Mouse (Mus musculus) MEL-GATA-1-ER (cell line): ENCODE data around the gene Mindy4b-ps.
A peak's percentile ranks its signal among the peaks of the same experiment; 100 is the strongest.

Experiments
- DNase-seq: peaks from one replicate; pipeline ENCODE4 v3.0.0-alpha.2; 2012; ENCODE audit warnings: low read depth; ENCODE audit errors: extremely low read depth

Gene Mindy4b-ps

DNA sequence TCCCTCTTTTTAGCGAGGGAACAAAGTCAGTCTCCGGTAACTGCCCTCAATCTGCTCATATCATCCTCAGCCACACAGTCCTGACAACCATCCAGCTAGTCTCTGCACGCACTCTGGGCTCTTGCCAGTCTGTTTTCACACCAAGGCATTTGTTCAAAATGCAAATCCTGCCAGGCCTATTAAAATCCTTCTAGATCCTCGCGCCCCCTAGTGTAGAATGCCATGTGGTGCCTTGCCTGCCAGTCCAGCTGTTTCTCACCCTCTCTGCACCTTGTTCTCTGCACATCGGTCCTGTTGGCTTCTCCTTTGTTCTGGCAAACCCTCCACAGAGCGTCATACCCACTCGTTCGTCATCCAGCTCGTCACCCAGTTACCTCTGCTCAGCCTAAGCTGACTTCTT is 36.2 kb downstream of the Mindy4b-ps start:
- DNase-seq: peak; percentile 61

DNA sequence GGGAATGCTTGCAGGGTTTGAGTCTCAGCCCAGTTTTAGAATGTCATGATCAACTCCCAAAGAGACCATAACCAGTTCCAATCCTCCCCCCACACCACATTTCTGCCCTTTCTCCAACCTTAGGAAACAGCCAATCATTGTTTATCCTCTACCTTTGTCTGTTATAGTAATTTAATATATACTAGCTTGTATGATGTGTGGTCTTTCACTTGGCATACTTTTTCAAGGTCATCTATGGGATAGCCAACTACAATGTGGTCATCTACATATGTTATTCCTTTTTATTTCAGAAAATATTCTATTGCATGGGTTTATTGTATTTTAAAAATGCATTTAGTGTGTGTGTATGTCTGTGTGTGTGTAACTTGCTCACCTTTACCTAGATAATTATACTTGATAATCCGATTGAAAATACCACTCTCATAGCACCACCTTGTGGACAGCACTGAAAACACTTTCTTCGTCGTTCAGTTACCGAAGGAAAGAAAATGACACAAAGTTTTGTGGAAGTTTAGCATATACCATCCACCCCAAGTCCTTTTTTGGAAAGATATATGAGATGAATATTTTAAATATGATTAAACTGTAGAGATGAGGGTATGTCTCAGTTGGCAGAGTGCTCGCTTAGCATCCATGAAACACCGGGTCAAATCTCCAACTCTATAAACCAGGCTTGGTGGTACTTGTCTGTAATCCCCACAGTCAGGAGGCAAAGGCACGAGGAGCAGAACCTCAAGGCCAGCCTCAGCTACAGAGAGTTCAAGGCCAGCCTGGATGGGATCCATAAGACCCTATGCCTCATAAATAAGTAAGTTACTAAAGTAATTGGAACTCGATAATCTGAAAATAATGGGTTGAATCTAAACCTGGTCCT is 37.7 kb downstream of the Mindy4b-ps start:
- DNase-seq: no peak

DNA sequence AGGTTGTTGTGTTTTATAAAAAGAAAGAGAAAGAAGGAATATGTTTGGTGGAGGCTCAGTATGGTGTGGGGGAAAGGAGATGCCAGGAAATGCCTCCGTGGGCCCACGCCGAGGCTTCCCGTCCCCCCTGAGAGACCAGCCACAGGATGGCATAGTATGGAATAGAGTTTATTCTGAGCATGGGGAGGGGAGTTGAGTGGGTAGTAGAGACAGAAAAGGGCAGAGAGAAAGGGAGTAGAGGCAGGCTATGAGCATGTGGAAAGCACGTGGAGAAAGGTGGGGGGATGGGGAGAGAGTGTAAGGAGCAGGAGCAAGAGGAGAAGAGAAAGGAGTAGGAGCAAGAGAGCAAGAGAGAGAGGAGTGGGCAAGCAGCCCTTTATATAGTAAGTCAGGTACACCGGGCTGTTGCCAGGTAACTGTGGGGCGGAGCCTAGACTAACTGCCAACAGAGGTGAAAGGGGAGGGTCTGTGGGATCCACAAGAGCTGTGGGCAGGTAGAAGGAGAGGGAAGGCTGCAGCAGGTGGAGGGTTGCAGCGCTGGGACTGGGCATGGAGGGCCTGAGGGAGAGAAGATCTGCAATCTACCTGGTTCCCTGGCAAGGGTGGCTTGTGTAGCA is 38.4 kb downstream of the Mindy4b-ps start:
- DNase-seq: no peak

DNA sequence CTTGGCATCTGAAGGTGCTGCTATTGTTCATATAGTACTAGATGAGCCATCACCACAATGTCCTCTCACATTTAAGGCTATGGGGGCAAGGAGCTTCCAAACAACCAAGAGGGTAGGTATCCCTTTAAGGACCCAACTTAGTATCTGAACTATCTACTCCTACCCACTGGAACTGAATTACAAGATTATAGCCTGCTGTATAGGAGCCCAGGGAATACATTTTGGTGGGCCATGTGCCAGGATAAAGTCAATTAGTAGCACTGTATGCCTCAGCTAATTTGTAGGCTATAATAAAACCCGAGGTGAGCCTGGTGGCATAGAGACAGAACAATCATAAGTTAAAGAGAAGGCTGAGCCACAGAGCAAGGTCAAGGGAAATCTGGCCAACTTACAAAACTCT is 65.7 kb downstream of the Mindy4b-ps start:
- DNase-seq: no peak

DNA sequence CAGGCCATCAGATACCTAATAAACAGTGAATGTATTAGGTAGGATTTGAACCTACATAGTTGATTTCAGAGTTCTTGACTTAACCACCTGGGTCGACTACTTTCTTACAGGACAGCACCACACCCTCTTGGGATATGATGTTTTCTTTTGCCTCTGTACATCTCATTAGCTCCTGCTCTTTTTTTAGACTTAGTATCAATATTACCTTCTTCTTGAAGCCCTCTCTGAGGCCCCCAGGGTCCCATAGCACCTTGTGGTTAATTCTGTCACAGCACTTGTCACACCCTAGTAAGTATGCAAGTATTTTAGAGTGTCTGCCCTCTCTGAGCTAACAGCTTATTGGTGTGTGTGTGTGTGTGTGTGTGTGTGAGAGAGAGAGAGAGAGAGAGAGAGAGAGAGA is 66.3 kb downstream of the Mindy4b-ps start:
- no peak for DNase-seq

DNA sequence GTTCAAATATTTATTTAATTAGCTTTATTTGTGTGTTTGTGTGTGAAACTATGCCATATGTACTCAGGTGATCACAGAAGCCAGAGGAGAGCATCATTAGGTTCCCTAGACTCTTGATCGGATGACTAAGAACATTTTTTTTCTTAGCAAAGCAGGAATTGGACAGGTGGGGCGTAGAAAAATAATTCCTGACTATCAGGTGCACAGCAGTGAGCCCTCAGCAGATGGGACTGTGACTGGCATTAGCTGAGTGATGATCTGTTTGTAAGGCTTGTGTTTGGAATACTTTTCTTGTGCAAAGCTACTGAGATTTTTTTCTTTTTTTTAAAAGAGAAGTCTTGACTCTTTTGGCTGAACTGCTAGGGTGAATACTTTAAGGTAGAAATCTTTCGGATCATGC is 67.8 kb downstream of the Mindy4b-ps start:
- no peak for DNase-seq

DNA sequence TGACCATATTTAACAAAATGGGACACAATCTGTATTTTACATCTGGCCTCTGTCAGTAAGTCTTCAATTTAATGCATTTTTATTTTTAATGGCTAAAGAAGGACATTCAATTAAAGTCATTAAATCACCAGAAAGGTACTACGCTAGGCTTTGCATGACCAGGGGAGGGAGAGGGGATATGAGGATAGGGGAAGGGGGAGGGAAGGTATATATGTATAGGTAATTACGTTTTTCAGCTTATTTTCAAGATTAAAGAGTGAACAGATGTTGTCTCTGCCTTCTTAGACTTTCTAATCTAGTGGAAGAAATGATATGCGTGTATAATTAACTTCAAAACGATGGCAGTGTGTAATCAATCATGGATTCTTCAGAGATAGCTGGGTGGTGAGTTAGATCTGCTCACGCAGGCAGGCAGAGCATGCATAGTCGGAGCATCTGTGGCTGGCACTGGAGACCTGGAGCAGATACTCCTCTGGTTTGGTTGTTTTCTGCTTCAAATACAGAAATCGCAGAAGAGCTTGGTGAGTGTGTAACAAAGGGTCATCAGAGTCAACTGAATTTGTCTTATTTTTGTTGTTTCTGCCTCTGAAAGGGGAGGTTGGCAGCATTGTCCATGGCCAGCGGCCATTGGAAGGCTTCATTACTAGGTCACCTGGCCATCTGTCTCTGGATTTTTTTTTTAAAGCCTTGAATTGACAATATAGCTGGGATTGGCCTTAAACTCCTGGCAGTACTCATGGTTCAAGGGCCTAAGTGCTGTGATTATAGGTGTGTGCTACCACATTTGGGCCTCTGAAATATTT is 70.1 kb downstream of the Mindy4b-ps start:
- no peak for DNase-seq

DNA sequence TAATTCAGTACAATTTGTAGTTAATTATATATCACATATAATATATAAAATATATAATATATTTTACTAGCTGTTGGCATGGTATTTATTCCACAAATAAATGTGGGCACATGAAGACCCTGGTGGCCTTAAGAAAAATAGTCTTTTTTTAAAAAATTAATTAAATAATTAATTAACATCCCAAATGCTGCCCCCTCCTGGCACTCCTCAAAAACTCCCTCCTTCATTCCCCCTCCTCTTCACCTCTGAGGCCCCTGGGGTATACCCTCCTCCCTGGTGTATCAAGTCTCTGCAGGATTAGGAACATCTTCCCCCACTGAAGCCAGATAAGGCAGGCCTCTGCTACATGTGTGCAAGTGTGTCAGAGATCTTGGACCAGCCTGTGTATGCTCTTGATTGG is 73.4 kb downstream of the Mindy4b-ps start:
- DNase-seq: no peak

DNA sequence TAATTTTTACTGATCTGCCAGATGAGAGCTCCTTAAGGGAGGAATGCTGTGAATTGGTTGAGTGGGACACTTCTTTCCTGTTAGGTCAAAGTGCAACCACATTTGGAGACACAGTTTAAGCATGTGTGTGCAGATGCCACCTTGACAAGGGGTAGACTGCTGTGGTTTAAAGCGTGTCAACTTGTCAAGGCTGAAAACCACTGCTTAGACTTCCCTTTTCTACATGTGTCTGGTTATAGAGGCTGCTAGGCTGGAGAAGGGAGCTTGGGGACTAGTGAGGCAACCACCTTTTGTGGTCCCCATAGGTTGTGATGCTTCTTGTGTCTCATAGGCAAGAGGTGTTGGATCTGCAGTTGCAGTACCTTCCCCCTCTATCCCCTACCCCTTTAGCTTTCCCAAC is 74.2 kb downstream of the Mindy4b-ps start:
- DNase-seq: peak; percentile 19

DNA sequence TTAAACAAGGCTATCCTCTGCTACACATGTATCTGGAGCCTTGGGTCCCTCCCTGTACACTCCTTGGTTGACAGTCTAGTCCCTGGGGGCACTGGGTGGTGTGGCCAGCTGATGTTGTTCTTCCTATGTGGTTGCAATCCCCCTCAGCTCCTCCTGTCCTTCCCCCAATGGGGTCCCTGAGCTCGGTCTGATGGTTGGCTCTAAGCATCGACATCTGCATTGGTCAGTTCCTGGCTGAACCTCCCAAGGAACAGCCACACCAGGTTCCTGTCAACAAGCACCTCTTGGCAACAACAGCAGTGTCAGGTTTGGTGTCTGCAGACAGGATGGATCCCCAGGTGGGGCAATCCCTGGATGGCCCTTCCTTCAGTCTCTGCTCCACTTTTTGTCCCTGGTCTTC is 82.6 kb downstream of the Mindy4b-ps start:
- DNase-seq: no peak
